Mouse (Mus musculus) myocyte (in vitro differentiated cells): Measurements from ENCODE around the gene Slc22a12. TPM values are rescaled to one million over a fixed set of nuclear protein-coding genes. Genes with fewer than 3 reads are reported as not detected.

Source experiments
- H3K27me3 ChIP-seq: one replicate; pipeline ENCODE4 v1.6.1; 2011; ENCODE audit not compliant: control insufficient read depth, insufficient read depth, insufficient read length
- H3K36me3 ChIP-seq: one replicate; pipeline ENCODE4 v1.6.1; 2011; ENCODE audit not compliant: control insufficient read depth, insufficient read depth
- H3K4me2 ChIP-seq: one replicate; pipeline ENCODE4 v1.6.1; 2011; ENCODE audit warnings: low read depth, control low read depth
- H3K4me3 ChIP-seq: one replicate; pipeline ENCODE4 v1.5.1; 2011; ENCODE audit warnings: mild to moderate bottlenecking, control low read depth, moderate library complexity
- H3K79me2 ChIP-seq: one replicate; pipeline ENCODE4 v1.6.1; 2011; ENCODE audit not compliant: control insufficient read depth, insufficient read depth
- H3ac ChIP-seq: one replicate; pipeline ENCODE4 v1.6.1; 2011; ENCODE audit not compliant: control insufficient read depth, insufficient read length
- CEBPB ChIP-seq: IDR thresholded peaks from 2 replicates; pipeline ENCODE4 v1.6.1; 2011; ENCODE audit warnings: mild to moderate bottlenecking, moderate library complexity; ENCODE audit not compliant: poor library complexity, insufficient read depth, severe bottlenecking
- E2F4 ChIP-seq: IDR thresholded peaks from one replicate; pipeline ENCODE4 v1.6.1; 2011; ENCODE audit warnings: mild to moderate bottlenecking, control low read depth, moderate library complexity; ENCODE audit not compliant: insufficient read depth
- MAX ChIP-seq: IDR thresholded peaks from one replicate; pipeline ENCODE4 v1.6.1; 2011; ENCODE audit warnings: low read depth, mild to moderate bottlenecking, control low read depth
- MYOD1 ChIP-seq, 3 experiments: IDR thresholded peaks; one replicate each; pipeline ENCODE4 v1.6.1; 2011; ENCODE audit warnings: control low read depth in 2 of 3, low read depth in 2 of 3, mild to moderate bottlenecking in 2 of 3, moderate library complexity in 1 of 3; ENCODE audit not compliant: insufficient read length in 2 of 3, control insufficient read depth in 1 of 3
- MYOG ChIP-seq, 3 experiments: IDR thresholded peaks; one replicate each; pipeline ENCODE4 v1.6.1; 2011; ENCODE audit warnings: control low read depth in 2 of 3, low read depth in 2 of 3, mild to moderate bottlenecking in 2 of 3; ENCODE audit not compliant: insufficient read length in 2 of 3, control insufficient read depth in 1 of 3, insufficient read depth in 1 of 3
- POLR2A ChIP-seq: IDR thresholded peaks from one replicate; pipeline ENCODE4 v1.6.1; 2011; ENCODE audit warnings: low read depth, mild to moderate bottlenecking, control low read depth, moderate library complexity; ENCODE audit not compliant: insufficient read length
- POLR2AphosphoS2 ChIP-seq: IDR thresholded peaks from one replicate; pipeline ENCODE4 v1.6.1; 2011; ENCODE audit warnings: low read depth, control low read depth; ENCODE audit not compliant: insufficient read length
- REST ChIP-seq: IDR thresholded peaks from one replicate; pipeline ENCODE4 v1.6.1; 2011; ENCODE audit warnings: mild to moderate bottlenecking, control low read depth, moderate library complexity; ENCODE audit not compliant: insufficient read depth, insufficient read length
- SRF ChIP-seq: IDR thresholded peaks from one replicate; pipeline ENCODE4 v1.6.1; 2011; ENCODE audit warnings: low read depth; ENCODE audit not compliant: control insufficient read depth, insufficient read length
- TCF12 ChIP-seq: IDR thresholded peaks from one replicate; pipeline ENCODE4 v1.6.1; 2011; ENCODE audit warnings: mild to moderate bottlenecking, control low read depth; ENCODE audit not compliant: poor library complexity, insufficient read depth, severe bottlenecking
- TCF3 ChIP-seq: IDR thresholded peaks from one replicate; pipeline ENCODE4 v1.6.1; 2011; ENCODE audit warnings: low read depth, control low read depth; ENCODE audit not compliant: insufficient read length
- USF1 ChIP-seq: IDR thresholded peaks from one replicate; pipeline ENCODE4 v1.6.1; 2011; ENCODE audit warnings: low read depth, mild to moderate bottlenecking, control low read depth, moderate library complexity
- polyA plus RNA-seq: library from polyadenylated mRNA; unstranded; fragments of >200 nt; fragmentation: generic; extraction: Trizol; gene quantifications from one replicate; pipeline ENCODE4 v1.2.1, GENCODE M21; 2012; ENCODE audit warnings: missing spikeins

Gene Slc22a12
- polyA plus RNA-seq, 1 experiment = not detected

DNA sequence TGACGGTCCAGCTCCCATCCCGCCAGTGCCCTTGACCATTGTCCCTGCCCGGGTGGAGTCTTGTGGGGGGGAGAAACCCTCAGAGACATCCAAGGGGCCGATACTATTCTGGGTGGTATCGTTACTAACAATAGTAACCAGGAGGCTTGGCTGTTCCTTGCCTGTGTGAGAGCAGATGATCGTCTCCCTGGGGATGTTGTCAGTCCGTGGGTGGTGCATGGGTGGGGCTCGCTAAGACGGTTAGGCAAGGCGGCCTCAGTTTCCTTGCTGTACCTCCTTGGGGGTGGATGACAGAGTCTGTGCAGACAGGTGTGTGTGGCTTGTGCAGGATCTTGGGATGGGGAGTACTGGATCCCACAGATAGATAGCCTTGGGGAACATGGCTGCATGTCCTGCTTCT, 35.4 kb downstream of the Slc22a12 start:
- Histone ChIP-seq H3K4me3 (no peak overlapping the region), H3ac (no peak overlapping the region), H3K36me3 (no peaks in the 10 kb centered on the region), H3K79me2 (no peaks in the 10 kb centered on the region), H3K4me2 (no peak overlapping the region), H3K27me3 (peaks cover 64% of the 10 kb centered on the region)
- no peak for TF ChIP-seq SRF
- no peak for TF ChIP-seq MYOD1 (IDR thresholded peaks at IDR 0.05; ENCODE audit: control insufficient read depth in 1 of 3, insufficient read length in 2 of 3, low read depth in 2 of 3)
- no peak for TF ChIP-seq MYOG (IDR thresholded peaks at IDR 0.05; ENCODE audit: control insufficient read depth in 1 of 3, insufficient read depth in 1 of 3, insufficient read length in 2 of 3, low read depth in 2 of 3)
- no peak for TF ChIP-seq POLR2A
- no peak for TF ChIP-seq MAX

DNA sequence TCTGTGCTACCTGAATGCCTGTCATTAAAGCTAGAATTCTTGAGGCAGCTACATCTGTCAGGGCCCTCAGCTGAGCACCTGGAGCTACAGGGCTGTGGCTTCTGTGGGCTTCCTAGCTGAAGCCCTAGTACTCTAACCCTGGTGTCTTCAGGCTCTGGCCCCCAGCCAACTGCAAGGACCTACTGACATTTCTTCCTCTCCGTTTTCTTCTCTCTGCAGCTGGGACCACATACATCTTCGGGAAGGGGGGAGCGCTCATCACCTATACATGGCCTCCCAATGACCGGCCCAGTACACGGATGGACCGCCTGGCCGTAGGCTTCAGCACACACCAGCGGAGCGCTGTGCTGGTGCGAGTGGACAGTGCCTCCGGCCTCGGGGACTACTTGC, 38.2 kb downstream of the Slc22a12 start:
- no peaks in the 10 kb centered on the region for H3K36me3 ChIP-seq
- no peak overlapping the region for H3ac ChIP-seq
- no peak overlapping the region for H3K4me2 ChIP-seq
- H3K27me3 ChIP-seq = peaks cover 49% of the 10 kb centered on the region
- no peaks in the 10 kb centered on the region for H3K79me2 ChIP-seq
- TF ChIP-seq MYOG (IDR thresholded peaks at IDR 0.05; ENCODE audit: control insufficient read depth in 1 of 3, insufficient read depth in 1 of 3, insufficient read length in 2 of 3, low read depth in 2 of 3) (no peak), SRF (no peak), MYOD1 (IDR thresholded peaks at IDR 0.05; ENCODE audit: control insufficient read depth in 1 of 3, insufficient read length in 2 of 3, low read depth in 2 of 3) (no peak), USF1 (no peak), POLR2A (no peak), POLR2AphosphoS2 (no peak), CEBPB (no peak), E2F4 (no peak), TCF12 (no peak), MAX (no peak), REST (no peak), TCF3 (no peak)
- no peak overlapping the region for H3K4me3 ChIP-seq

DNA sequence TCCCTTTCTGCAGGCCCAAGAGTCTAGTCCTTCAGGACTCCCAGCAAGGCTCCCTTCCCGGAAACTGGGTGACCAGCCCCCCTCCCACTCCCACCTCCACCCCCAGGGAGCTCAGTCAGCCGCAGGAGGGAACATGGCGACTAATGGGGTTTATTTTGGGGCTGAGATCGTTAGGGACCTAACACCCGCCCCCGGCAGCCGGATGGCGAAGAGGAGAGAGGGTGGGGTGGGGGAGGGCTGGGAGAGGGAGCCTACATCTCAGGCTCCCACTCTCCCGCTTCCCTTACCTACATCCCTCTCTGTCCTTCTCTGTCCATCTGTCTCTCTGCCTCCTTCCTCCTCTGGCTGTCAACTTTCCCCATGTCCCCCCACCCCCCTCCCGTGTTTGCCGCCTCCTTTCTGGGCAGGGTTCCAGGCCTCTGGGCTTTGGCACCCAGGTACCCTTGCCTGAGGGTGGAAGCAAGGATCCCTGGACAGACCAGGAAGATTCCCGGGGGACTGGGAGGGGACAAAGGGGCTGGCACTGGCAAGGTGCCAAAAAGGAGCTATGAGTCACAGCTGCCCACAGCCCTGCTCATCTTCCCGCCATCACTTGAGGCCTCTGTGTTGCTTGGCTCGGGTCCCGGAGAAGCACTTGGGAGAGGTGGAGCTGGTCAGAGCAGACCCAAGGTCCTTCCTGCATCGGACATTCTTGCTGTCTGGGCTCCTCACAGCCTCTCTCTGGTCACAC, 38.7 kb downstream of the Slc22a12 start:
- Histone ChIP-seq H3K27me3 (peaks cover 51% of the 10 kb centered on the region), H3K4me2 (no peak overlapping the region), H3K79me2 (no peaks in the 10 kb centered on the region), H3ac (no peak overlapping the region), H3K4me3 (no peak overlapping the region), H3K36me3 (no peaks in the 10 kb centered on the region)
- TF ChIP-seq CEBPB (no peak), MYOG (IDR thresholded peaks at IDR 0.05; ENCODE audit: control insufficient read depth in 1 of 3, insufficient read depth in 1 of 3, insufficient read length in 2 of 3, low read depth in 2 of 3) (no peak), USF1 (no peak), POLR2A (no peak), TCF3 (no peak), SRF (no peak)

DNA sequence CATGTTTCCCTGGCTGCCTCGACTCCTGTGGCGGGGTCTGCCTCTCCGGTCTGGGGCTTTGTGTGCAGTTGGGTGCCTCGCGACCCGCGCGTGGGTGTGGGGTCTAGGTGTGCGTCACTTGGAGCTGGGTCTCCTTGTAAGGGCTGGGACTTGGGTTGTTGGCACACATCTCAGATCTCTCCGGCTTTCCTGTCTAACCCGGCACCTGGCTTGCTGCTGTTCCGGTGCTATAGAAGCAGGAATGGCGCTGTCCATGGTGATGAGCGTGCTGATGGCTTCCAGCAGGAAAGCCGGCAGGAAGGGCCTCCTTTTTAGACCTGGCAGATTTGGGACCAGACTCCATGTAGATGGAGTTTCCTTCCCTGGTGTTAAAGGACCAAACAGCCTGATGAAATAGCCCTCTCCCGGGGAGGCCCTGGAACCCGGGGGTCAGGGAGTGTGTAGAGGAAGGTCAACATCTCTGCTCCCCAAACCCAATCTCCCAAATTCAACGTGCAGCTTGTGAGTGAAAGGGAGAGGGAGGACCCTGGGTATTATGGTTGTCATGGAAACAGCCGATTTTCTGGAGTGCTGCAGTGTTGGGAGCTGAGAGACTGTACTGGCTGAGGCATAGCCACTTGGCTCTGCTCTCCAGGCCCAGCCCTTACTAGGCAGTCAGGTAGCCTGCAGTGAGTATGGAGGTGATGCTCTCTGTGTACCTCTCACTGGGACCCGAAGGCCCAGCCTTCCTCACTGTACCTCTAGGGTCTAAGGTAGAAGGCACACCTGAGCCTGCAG, 40.1 kb downstream of the Slc22a12 start:
- no peaks in the 10 kb centered on the region for H3K36me3 ChIP-seq

DNA sequence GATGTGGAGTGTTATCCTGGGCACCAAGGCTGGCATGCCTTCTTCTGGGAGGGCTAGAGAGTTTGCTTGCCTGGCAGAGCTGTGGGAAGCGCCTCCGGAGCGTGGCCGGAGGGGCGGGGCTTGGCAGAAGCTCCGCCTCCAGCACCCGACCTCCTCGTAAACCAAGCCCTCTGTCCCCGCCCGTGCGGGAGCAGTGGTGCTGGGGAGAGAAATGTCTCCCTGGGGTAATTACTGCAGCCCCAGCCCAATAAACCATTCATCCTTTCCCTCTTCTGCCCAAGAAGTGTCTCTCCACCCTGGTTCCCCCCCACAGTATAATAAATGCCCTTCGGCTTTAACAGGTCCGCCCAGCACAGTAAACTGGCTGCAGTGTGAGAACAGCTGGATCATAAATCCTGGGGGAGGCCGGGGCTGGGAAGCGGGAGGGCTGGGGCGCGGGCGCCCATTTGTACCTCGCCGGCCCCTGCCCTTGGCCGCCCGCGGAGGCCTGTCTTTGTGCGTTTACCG, 40.7 kb downstream of the Slc22a12 start:
- no peaks in the 10 kb centered on the region for H3K79me2 ChIP-seq

More for the DNA sequence above, 40.1 kb downstream of the Slc22a12 start:
- Histone ChIP-seq H3ac (no peak overlapping the region), H3K4me2 (no peak overlapping the region), H3K27me3 (peaks cover 61% of the 10 kb centered on the region), H3K79me2 (no peaks in the 10 kb centered on the region), H3K4me3 (no peak overlapping the region)
- no peak for TF ChIP-seq POLR2AphosphoS2
- TF ChIP-seq TCF12 = no peak
- TF ChIP-seq CEBPB = no peak
- peak; percentile 96 for TF ChIP-seq REST

More for the DNA sequence above, 40.7 kb downstream of the Slc22a12 start:
- peaks cover 61% of the 10 kb centered on the region for H3K27me3 ChIP-seq
- H3K4me2 ChIP-seq = no peak overlapping the region
- no peak overlapping the region for H3K4me3 ChIP-seq
- TF ChIP-seq TCF12 (no peak), CEBPB (no peak), POLR2AphosphoS2 (no peak), MYOD1 (IDR thresholded peaks at IDR 0.05; ENCODE audit: control insufficient read depth in 1 of 3, insufficient read length in 2 of 3, low read depth in 2 of 3) (no peak), USF1 (no peak), MAX (no peak), TCF3 (no peak)
- no peaks in the 10 kb centered on the region for H3K36me3 ChIP-seq
- no peak overlapping the region for H3ac ChIP-seq
